Mouse (Mus musculus) liver, postnatal 0 days (tissue): ENCODE data around the gene 3110040M04Rik. TPM values are rescaled to one million over a fixed set of nuclear protein-coding genes. Genes with fewer than 3 reads are reported as not detected.
A peak's percentile ranks its signal among the peaks of the same experiment; 100 is the strongest.
"Not testable (repeated sequence)": the region's sequence is repeated elsewhere in the genome, so short reads cannot be mapped to it uniquely, and the experiment has no call there.

Experiments used
- ATAC-seq: fragments of 200-750 bp; cut with Nextera tagmentation; 2 replicates; pipeline ENCODE4 v1.8.0; 2017; ENCODE audit warnings: mild to moderate bottlenecking, moderate library complexity
- DNase-seq: peaks from one replicate; pipeline ENCODE4 v3.0.0-alpha.2; 2016
- H3K27ac ChIP-seq: fragments of 300-500 bp; sonication (generic); 2 replicates; pipeline ENCODE4 v1.5.1; 2014; ENCODE audit warnings: antibody characterized with exemption, moderate library complexity, mild to moderate bottlenecking, low read depth
- H3K27me3 ChIP-seq: fragments of 300-500 bp; sonication (generic); 2 replicates; pipeline ENCODE4 v1.6.1; 2014; ENCODE audit warnings: low read length, control low read depth, mixed read lengths; ENCODE audit not compliant: insufficient read depth
- H3K36me3 ChIP-seq: fragments of 300-500 bp; sonication (generic); replicated peaks from 2 replicates; pipeline ENCODE4 v1.6.1; 2014; ENCODE audit warnings: mild to moderate bottlenecking, control low read depth, low read length, moderate library complexity, mixed read lengths; ENCODE audit not compliant: insufficient read depth
- H3K4me1 ChIP-seq: fragments of 300-500 bp; sonication (generic); 2 replicates; pipeline ENCODE4 v1.6.1; 2014; ENCODE audit warnings: antibody characterized with exemption, mild to moderate bottlenecking, control low read depth; ENCODE audit not compliant: insufficient read depth
- H3K4me2 ChIP-seq: fragments of 300-500 bp; sonication (generic); 2 replicates; pipeline ENCODE4 v1.6.1; 2014; ENCODE audit warnings: low read depth, mild to moderate bottlenecking, low read length, moderate library complexity, mixed read lengths
- H3K4me3 ChIP-seq: fragments of 300-500 bp; sonication (generic); 2 replicates; pipeline ENCODE4 v1.5.1; 2014; ENCODE audit warnings: low read depth, low read length
- H3K9ac ChIP-seq: fragments of 300-500 bp; sonication (generic); replicated peaks from 2 replicates; pipeline ENCODE4 v1.6.1; 2014; ENCODE audit warnings: mild to moderate bottlenecking, moderate library complexity
- H3K9me3 ChIP-seq: fragments of 300-500 bp; sonication (generic); 2 replicates; pipeline ENCODE4 v1.6.1; 2016; ENCODE audit warnings: mild to moderate bottlenecking, control low read depth, low read length, mixed read lengths
- CTCF ChIP-seq: sonication (generic); IDR thresholded peaks from 2 replicates; pipeline ENCODE4 v1.5.1; 2016; ENCODE audit warnings: antibody characterized with exemption, low read depth
- EP300 ChIP-seq: IDR thresholded peaks from 2 replicates; pipeline ENCODE4 v1.6.1; 2016; ENCODE audit warnings: antibody characterized with exemption, low read depth, mild to moderate bottlenecking
- WGBS: fragments of 180-500 bp; shearing (Covaris S2); extraction: QIAGEN DNeasy Blood & Tissue Kit; methylation state at CpG from one replicate; pipeline ENCODE4 v1.1.7; 2014; ENCODE audit not compliant: insufficient replicate concordance; 5-methylcytosine and 5-hydroxymethylcytosine counted together
- polyA plus RNA-seq: library from polyadenylated mRNA; unstranded; fragments of >200 nt; fragmentation: Nextera tagmentation; extraction: Ambion mirVana; gene quantifications from 2 replicates; pipeline ENCODE4 v1.2.1, GENCODE M21; 2015

3110040M04Rik gene
- polyA plus RNA-seq, result 0.28 TPM in 1 of 2 replicates, not detected in the other

- DNase-seq, H3K27me3 ChIP-seq, H3K27ac ChIP-seq, H3K4me1 ChIP-seq, ATAC-seq, H3K4me2 ChIP-seq, H3K9me3 ChIP-seq, H3K9ac ChIP-seq, H3K4me3 ChIP-seq, H3K36me3 ChIP-seq: not testable (repeated sequence)
- WGBS, result no CpG with 5 or more reads among the region's 6 CpGs
Observed at GRCm38 (mm10) chr1:151203818-151204217, at the start of gene 3110040M04Rik. Gene 3110040M04Rik (plus strand): TSS chr1:151204121.

GRCm38 (mm10) chr1:151154131-151154530 lies 49.8 kb upstream of the 3110040M04Rik start:
- not testable (repeated sequence) for H3K4me1 ChIP-seq, H3K9ac ChIP-seq, H3K36me3 ChIP-seq, H3K4me3 ChIP-seq, DNase-seq, H3K27me3 ChIP-seq, H3K27ac ChIP-seq, H3K4me2 ChIP-seq, ATAC-seq, H3K9me3 ChIP-seq
- WGBS, result 86% methylated on average over 9 of the region's 9 CpGs

GRCm38 (mm10) chr1:151156129-151156528 lies 47.8 kb upstream of the 3110040M04Rik start:
- no peak overlapping the region for H3K9ac ChIP-seq
- no peak for DNase-seq
- no peak overlapping the region for H3K4me2 ChIP-seq
- no peaks in the 10 kb centered on the region for H3K27me3 ChIP-seq
- peaks cover 5% of the 10 kb centered on the region for H3K4me1 ChIP-seq
- H3K27ac ChIP-seq, result no peak overlapping the region
- no peak for ATAC-seq
- WGBS, result 66% methylated on average over 3 of the region's 3 CpGs
- H3K9me3 ChIP-seq, result no peaks in the 10 kb centered on the region
- TF ChIP-seq EP300 (no peak), CTCF (no peak)
- no peaks in the 10 kb centered on the region for H3K36me3 ChIP-seq
- no peak overlapping the region for H3K4me3 ChIP-seq

- Histone ChIP-seq H3K4me3 (no peak overlapping the region), H3K4me1 (peaks cover 5% of the 10 kb centered on the region), H3K4me2 (no peak overlapping the region), H3K27me3 (no peaks in the 10 kb centered on the region), H3K9me3 (no peaks in the 10 kb centered on the region), H3K9ac (no peak overlapping the region), H3K27ac (no peak overlapping the region), H3K36me3 (no peaks in the 10 kb centered on the region)
- TF ChIP-seq CTCF (no peak), EP300 (no peak)
- DNase-seq (no peak), ATAC-seq (no peak)
- WGBS, result 55% methylated on average over 7 of the region's 7 CpGs
Observed at GRCm38 (mm10) chr1:151156777-151157632, 46.9 kb upstream of the 3110040M04Rik start.

- 70% methylated on average over 9 of the region's 9 CpGs for WGBS
- no peak overlapping the region for H3K4me2 ChIP-seq
- ATAC-seq (no peak), DNase-seq (no peak)
- no peaks in the 10 kb centered on the region for H3K27me3 ChIP-seq
- no peaks in the 10 kb centered on the region for H3K9me3 ChIP-seq
- H3K4me3 ChIP-seq, result no peak overlapping the region
- H3K27ac ChIP-seq, result 0 out of 2 replicates have a peak overlapping the region, but pooled peaks have one; percentile 5
- H3K4me1 ChIP-seq, result peaks cover 5% of the 10 kb centered on the region
- TF ChIP-seq CTCF (no peak), EP300 (no peak)
- no peak overlapping the region for H3K9ac ChIP-seq
- H3K36me3 ChIP-seq, result no peaks in the 10 kb centered on the region
Observed at GRCm38 (mm10) chr1:151157963-151158856, 45.7 kb upstream of the 3110040M04Rik start.

GRCm38 (mm10) chr1:151158857-151159510 lies 44.9 kb upstream of the 3110040M04Rik start:
- Histone ChIP-seq H3K9ac (no peak overlapping the region), H3K27ac (0 out of 2 replicates have a peak overlapping the region, but pooled peaks have one; percentile 5), H3K4me1 (peaks cover 5% of the 10 kb centered on the region), H3K4me3 (no peak overlapping the region), H3K9me3 (no peaks in the 10 kb centered on the region), H3K4me2 (no peak overlapping the region), H3K27me3 (no peaks in the 10 kb centered on the region), H3K36me3 (no peaks in the 10 kb centered on the region)
- TF ChIP-seq EP300, result no peak
- TF ChIP-seq CTCF, result no peak
- no peak for ATAC-seq
- 79% methylated on average over 2 of the region's 2 CpGs for WGBS
- no peak for DNase-seq
